Mouse (Mus musculus) kidney, adult 2 months (tissue): ENCODE data around the gene Hsd17b1.

Experiments used
- CTCF ChIP-seq: fragments of 200-500 bp; conservative IDR thresholded peaks from 2 replicates; pipeline ENCODE4 v1.5.1; 2011; ENCODE audit warnings: low read depth, mild to moderate bottlenecking, control low read depth, low read length, moderate library complexity, mixed read lengths; ENCODE audit not compliant: insufficient read depth, insufficient read length
- POLR2A ChIP-seq: fragments of 200-500 bp; IDR thresholded peaks from one replicate; pipeline ENCODE4 v1.6.1; 2011; ENCODE audit warnings: low read depth, low read length, control low read depth

DNA sequence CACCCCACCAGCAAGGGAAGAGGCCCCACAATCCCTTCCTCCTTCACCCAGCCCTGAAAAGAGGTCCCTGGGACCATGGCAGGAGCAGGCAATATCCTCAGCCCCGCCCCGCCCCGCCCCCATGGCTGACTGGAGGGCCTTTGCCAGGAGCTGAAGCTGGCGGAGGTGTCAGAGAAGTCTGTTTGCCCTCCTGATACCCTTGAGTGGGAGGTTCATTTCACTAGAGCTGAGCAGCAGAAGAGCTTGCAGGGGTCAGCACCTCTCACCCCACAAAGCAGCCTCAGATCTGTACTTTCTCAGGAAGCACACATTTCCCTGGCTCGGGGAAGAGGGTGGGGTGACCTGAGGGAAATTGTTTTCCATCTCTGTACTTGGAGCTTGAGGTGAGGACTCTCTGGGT lies 19.5 kb upstream of the Hsd17b1 start:
- TF ChIP-seq CTCF (no peak), POLR2A (no peak)
